Mouse (Mus musculus) hindbrain, embryonic 10.5 days (tissue): ENCODE results near the gene Kif3c. TPM values are rescaled to one million over a fixed set of nuclear protein-coding genes. Genes with fewer than 3 reads are reported as not detected.
A peak's percentile ranks its signal among the peaks of the same experiment; 100 is the strongest.

Source experiments
- DNase-seq: peaks from one replicate; pipeline ENCODE4 v3.0.0-alpha.2; 2017; ENCODE audit warnings: low spot score
- H3K27ac ChIP-seq: fragments of 300-500 bp; sonication (generic); 2 replicates; pipeline ENCODE4 v1.5.1; 2016; ENCODE audit warnings: mild to moderate bottlenecking, moderate library complexity
- H3K27me3 ChIP-seq: fragments of 300-500 bp; sonication (generic); 2 replicates; pipeline ENCODE4 v1.6.1; 2016; ENCODE audit warnings: mild to moderate bottlenecking; ENCODE audit not compliant: poor library complexity, insufficient read depth, severe bottlenecking
- H3K36me3 ChIP-seq: fragments of 300-500 bp; sonication (generic); 2 replicates; pipeline ENCODE4 v1.6.1; 2016; ENCODE audit warnings: mild to moderate bottlenecking, moderate library complexity
- H3K4me1 ChIP-seq: fragments of 300-500 bp; sonication (generic); replicated peaks from 2 replicates; pipeline ENCODE4 v1.6.1; 2016; ENCODE audit warnings: mild to moderate bottlenecking
- H3K4me3 ChIP-seq: fragments of 300-500 bp; sonication (generic); 2 replicates; pipeline ENCODE4 v1.5.1; 2016; ENCODE audit warnings: mild to moderate bottlenecking, moderate library complexity
- H3K9me3 ChIP-seq: fragments of 300-500 bp; sonication (generic); 2 replicates; pipeline ENCODE4 v1.6.1; 2016; ENCODE audit warnings: mild to moderate bottlenecking, moderate library complexity
- WGBS: fragments of 180-500 bp; shearing (Covaris S2); methylation state at CpG from one replicate; pipeline ENCODE4 v1.1.7; 2016; 5-methylcytosine and 5-hydroxymethylcytosine counted together
- polyA plus RNA-seq: library from polyadenylated mRNA; unstranded; fragments of >200 nt; fragmentation: Nextera tagmentation; extraction: Ambion mirVana; gene quantifications from 2 replicates; pipeline ENCODE4 v1.2.1, GENCODE M21; 2016

The Kif3c gene
- polyA plus RNA-seq = 23.9 and 32.5 TPM in 2 replicates

GRCm38 (mm10) chr12:3364508-3365448, at the start of gene Kif3c:
TSS of gene Kif3c (plus strand) at chr12:3365132.
- Histone ChIP-seq H3K9me3 (peaks cover 21% of the 10 kb centered on the region), H3K27ac (peak within 1 kb of the TSS; percentile 93), H3K4me1 (peaks cover 45% of the 10 kb centered on the region), H3K27me3 (no peaks in the 10 kb centered on the region), H3K36me3 (peaks cover 24% of the 10 kb centered on the region), H3K4me3 (peak within 1 kb of the TSS; percentile 81)
- DNase-seq = peak; percentile 87
- 6% methylated on average over 48 of the region's 48 CpGs for WGBS

DNA sequence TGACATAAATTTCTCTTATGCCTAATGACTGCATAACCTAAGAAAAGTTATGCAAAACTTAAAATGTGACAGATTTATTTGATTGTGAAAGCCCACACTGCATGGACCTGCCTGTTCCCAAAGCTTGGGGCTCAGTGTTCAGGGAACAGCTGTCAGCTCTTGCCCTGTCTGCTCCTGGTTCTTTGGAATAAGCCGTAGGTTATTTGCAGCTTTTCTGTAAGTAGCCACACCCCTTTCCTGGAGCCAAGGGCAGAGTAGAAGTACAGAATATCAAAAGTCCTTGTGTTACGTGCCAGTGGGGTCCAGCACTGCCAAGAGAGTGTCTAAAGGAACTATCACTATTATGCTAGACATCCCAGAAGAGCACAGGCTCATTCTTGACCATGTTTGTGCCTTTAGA, 48.8 kb upstream of the Kif3c start:
- H3K27me3 ChIP-seq = no peaks in the 10 kb centered on the region
- H3K36me3 ChIP-seq = no peaks in the 10 kb centered on the region
- no peak for DNase-seq
- no peak overlapping the region for H3K27ac ChIP-seq
- 0 out of 2 replicates have a peak, but pooled peaks cover 2% of the 10 kb centered on the region for H3K9me3 ChIP-seq
- H3K4me1 ChIP-seq = no peaks in the 10 kb centered on the region
- WGBS = 63% methylated on average over 2 of the region's 2 CpGs
- H3K4me3 ChIP-seq = no peak overlapping the region

DNA sequence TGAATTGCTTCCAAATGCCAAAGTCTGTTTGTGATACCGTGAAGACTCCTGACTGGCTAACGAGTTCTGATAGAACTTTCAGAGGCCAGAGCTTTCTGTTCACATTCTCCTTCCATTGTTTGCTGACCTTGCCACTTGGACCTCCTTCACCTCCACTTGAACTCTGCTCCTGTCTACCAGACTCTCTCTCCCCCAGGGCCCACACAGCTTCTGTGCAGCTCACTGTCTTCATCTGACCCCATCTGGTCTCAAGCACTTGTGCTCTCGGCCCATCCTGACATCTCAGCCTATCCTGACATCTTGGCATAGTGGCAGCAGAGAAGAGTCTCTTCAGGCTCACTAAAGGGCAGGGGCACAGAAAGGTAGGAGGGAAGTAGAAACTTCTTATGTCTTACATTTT, 48.0 kb upstream of the Kif3c start:
- Histone ChIP-seq H3K9me3 (0 out of 2 replicates have a peak, but pooled peaks cover 2% of the 10 kb centered on the region), H3K36me3 (no peaks in the 10 kb centered on the region), H3K27me3 (no peaks in the 10 kb centered on the region), H3K4me1 (no peaks in the 10 kb centered on the region), H3K4me3 (no peak overlapping the region), H3K27ac (no peak overlapping the region)
- 74% methylated on average over 3 of the region's 3 CpGs for WGBS
- no peak for DNase-seq

DNA sequence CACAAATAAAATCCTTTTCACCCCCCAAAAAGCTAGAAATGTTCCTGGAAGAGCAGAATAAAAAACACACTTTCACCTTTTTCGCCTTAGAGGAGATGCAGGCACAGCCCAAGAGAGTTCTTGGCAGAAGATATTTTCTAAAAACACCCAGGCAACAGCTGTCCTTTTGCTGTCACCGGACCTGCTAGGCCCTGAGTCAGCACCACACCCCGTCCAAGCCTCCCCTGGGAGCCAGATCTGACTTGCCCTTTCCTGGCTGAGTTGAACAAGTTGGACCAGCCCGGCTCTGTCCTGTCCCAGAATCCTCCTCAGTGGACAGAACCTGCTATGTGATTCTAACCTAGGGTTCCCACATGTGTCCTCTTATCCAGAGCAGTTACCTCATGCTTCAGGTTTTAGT, 45.6 kb upstream of the Kif3c start:
- Histone ChIP-seq H3K4me3 (no peak overlapping the region), H3K4me1 (no peaks in the 10 kb centered on the region), H3K27me3 (no peaks in the 10 kb centered on the region), H3K27ac (no peak overlapping the region), H3K9me3 (0 out of 2 replicates have a peak, but pooled peaks cover 2% of the 10 kb centered on the region), H3K36me3 (no peaks in the 10 kb centered on the region)
- DNase-seq = no peak
- WGBS = 70% methylated on average over 4 of the region's 4 CpGs

GRCm38 (mm10) chr12:3323241-3323640, 41.7 kb upstream of the Kif3c start:
- Histone ChIP-seq H3K27ac (no peak overlapping the region), H3K4me1 (no peaks in the 10 kb centered on the region), H3K27me3 (no peaks in the 10 kb centered on the region), H3K4me3 (no peak overlapping the region), H3K9me3 (0 out of 2 replicates have a peak, but pooled peaks cover 2% of the 10 kb centered on the region), H3K36me3 (no peaks in the 10 kb centered on the region)
- WGBS = 84% methylated on average over 6 of the region's 6 CpGs
- no peak for DNase-seq

GRCm38 (mm10) chr12:3325232-3325631, 39.7 kb upstream of the Kif3c start:
- Histone ChIP-seq H3K27ac (no peak overlapping the region), H3K4me1 (no peaks in the 10 kb centered on the region), H3K27me3 (no peaks in the 10 kb centered on the region), H3K36me3 (no peaks in the 10 kb centered on the region), H3K9me3 (peaks cover 10% of the 10 kb centered on the region), H3K4me3 (no peak overlapping the region)
- 85% methylated on average over 2 of the region's 2 CpGs for WGBS
- DNase-seq = no peak

- no peak overlapping the region for H3K4me3 ChIP-seq
- no peak for DNase-seq
- H3K27me3 ChIP-seq = no peaks in the 10 kb centered on the region
- no peaks in the 10 kb centered on the region for H3K36me3 ChIP-seq
- WGBS = 77% methylated on average over 4 of the region's 4 CpGs
- H3K4me1 ChIP-seq = no peaks in the 10 kb centered on the region
- H3K27ac ChIP-seq = no peak overlapping the region
- peaks cover 15% of the 10 kb centered on the region for H3K9me3 ChIP-seq
Measured at GRCm38 (mm10) chr12:3329677-3330076, 35.3 kb upstream of the Kif3c start.

DNA sequence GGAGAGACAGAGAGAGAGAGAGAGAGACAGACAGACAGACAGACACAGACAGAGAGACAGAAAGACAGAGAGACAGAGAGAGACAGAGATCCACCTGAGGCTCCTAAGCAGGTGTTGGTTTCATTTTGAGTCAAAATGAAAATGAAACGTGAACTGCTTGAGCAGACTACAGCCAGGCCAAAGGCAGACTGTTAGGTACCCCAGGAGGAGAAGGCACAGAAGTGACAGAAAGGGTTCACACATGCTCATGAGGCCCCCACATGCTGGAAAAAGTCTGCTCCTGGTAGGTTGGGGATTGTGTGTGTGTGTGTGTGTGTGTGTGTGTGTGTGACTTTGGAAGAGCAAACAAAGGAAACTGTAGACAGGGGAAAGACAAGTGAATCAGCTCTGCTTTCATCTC, 26.0 kb upstream of the Kif3c start:
- DNase-seq = no peak
- no peak overlapping the region for H3K27ac ChIP-seq
- 84% methylated on average over 1 of the region's 1 CpGs for WGBS
- no peaks in the 10 kb centered on the region for H3K4me1 ChIP-seq
- H3K4me3 ChIP-seq = no peak overlapping the region
- H3K9me3 ChIP-seq = peaks cover 19% of the 10 kb centered on the region; the same call in 1 of the 2 replicates
- H3K27me3 ChIP-seq = no peaks in the 10 kb centered on the region
- no peaks in the 10 kb centered on the region for H3K36me3 ChIP-seq

- 90% methylated on average over 2 of the region's 2 CpGs for WGBS
- H3K4me3 ChIP-seq = no peak overlapping the region
- no peaks in the 10 kb centered on the region for H3K27me3 ChIP-seq
- H3K9me3 ChIP-seq = peaks cover 21% of the 10 kb centered on the region; the same call in 1 of the 2 replicates
- no peaks in the 10 kb centered on the region for H3K36me3 ChIP-seq
- no peaks in the 10 kb centered on the region for H3K4me1 ChIP-seq
- H3K27ac ChIP-seq = no peak overlapping the region
- no peak for DNase-seq
Measured at GRCm38 (mm10) chr12:3344155-3344554, 20.8 kb upstream of the Kif3c start.

GRCm38 (mm10) chr12:3345038-3345437, 19.9 kb upstream of the Kif3c start:
- no peak for DNase-seq
- H3K9me3 ChIP-seq = peaks cover 18% of the 10 kb centered on the region; the same call in 1 of the 2 replicates

DNA sequence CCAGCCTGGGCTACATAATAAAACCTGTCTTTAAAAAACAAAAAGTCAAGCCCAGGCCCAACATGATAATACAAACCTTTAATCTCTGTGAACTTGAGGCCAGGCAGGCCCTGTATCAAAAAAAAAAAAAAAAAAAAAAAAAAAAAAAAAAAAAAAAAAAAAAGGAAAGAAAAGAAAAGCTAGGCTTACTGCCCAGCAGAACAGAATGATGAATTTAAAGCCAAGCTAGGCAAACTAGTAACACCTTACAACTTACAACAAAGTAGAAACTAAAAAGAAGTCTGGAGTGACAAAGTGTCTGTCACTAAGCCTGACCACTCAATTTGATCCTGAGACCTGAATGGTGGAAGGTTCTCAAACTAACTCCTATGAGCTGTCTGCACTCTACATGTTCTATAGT, 17.2 kb upstream of the Kif3c start:
- Histone ChIP-seq H3K36me3 (no peaks in the 10 kb centered on the region), H3K4me1 (no peaks in the 10 kb centered on the region), H3K27me3 (no peaks in the 10 kb centered on the region), H3K9me3 (peaks cover 14% of the 10 kb centered on the region), H3K27ac (no peak overlapping the region), H3K4me3 (no peak overlapping the region)
- DNase-seq = no peak

More at GRCm38 (mm10) chr12:3345038-3345437, 19.9 kb upstream of the Kif3c start:
- H3K4me1 ChIP-seq = no peaks in the 10 kb centered on the region
- H3K36me3 ChIP-seq = no peaks in the 10 kb centered on the region
- H3K4me3 ChIP-seq = no peak overlapping the region
- H3K27ac ChIP-seq = no peak overlapping the region
- 85% methylated on average over 5 of the region's 5 CpGs for WGBS
- H3K27me3 ChIP-seq = no peaks in the 10 kb centered on the region

- Histone ChIP-seq H3K27ac (no peak overlapping the region), H3K27me3 (no peaks in the 10 kb centered on the region), H3K4me1 (no peaks in the 10 kb centered on the region), H3K9me3 (peaks cover 10% of the 10 kb centered on the region), H3K4me3 (no peak overlapping the region), H3K36me3 (no peaks in the 10 kb centered on the region)
- 65% methylated on average over 3 of the region's 3 CpGs for WGBS
- DNase-seq = no peak
Measured at GRCm38 (mm10) chr12:3349387-3349786, 15.5 kb upstream of the Kif3c start.

- no peaks in the 10 kb centered on the region for H3K36me3 ChIP-seq
- H3K27ac ChIP-seq = no peak overlapping the region
- no peak overlapping the region for H3K4me3 ChIP-seq
- 77% methylated on average over 5 of the region's 5 CpGs for WGBS
- no peaks in the 10 kb centered on the region for H3K27me3 ChIP-seq
- H3K4me1 ChIP-seq = no peaks in the 10 kb centered on the region
- no peak for DNase-seq
- H3K9me3 ChIP-seq = peaks cover 3% of the 10 kb centered on the region; the same call in 1 of the 2 replicates
Measured at GRCm38 (mm10) chr12:3350136-3350535, 14.8 kb upstream of the Kif3c start.
